Mouse (Mus musculus) CH12.LX (cell line): ENCODE data around the gene Cwc25. TPM values are rescaled to one million over a fixed set of nuclear protein-coding genes. Genes with fewer than 3 reads are reported as not detected.

Experiments used
- DNase-seq: peaks from one replicate; pipeline ENCODE4 v3.0.0-alpha.2; 2013; ENCODE audit errors: extremely low read depth
- H3K27ac ChIP-seq: 2 replicates; pipeline ENCODE4 v1.5.1; 2012; ENCODE audit warnings: low read depth, mild to moderate bottlenecking, control low read depth, moderate library complexity; ENCODE audit not compliant: insufficient read depth
- H3K27me3 ChIP-seq: replicated peaks from 2 replicates; pipeline ENCODE3; 2012; ENCODE audit warnings: inconsistent platforms
- H3K36me3 ChIP-seq, 2 experiments: replicated peaks in 1 of 2; 2 replicates each; pipeline versions ENCODE3 to v1.6.1; 2012; ENCODE audit warnings: inconsistent platforms in 1 of 2, low read length in 1 of 2, mild to moderate bottlenecking in 1 of 2, mixed read lengths in 1 of 2, moderate library complexity in 1 of 2; ENCODE audit not compliant: control insufficient read depth in 1 of 2, insufficient read depth in 1 of 2
- H3K4me1 ChIP-seq, 2 experiments: 2 replicates each; pipeline ENCODE4 v1.6.1; 2012; ENCODE audit warnings: inconsistent platforms in 1 of 2, moderate library complexity in 1 of 2; ENCODE audit not compliant: insufficient read depth in 2 of 2, control insufficient read depth in 1 of 2
- H3K4me2 ChIP-seq: 2 replicates; pipeline ENCODE4 v1.6.1; 2012; ENCODE audit warnings: low read depth, mild to moderate bottlenecking, control low read depth; ENCODE audit not compliant: poor library complexity, insufficient read depth, severe bottlenecking
- H3K4me3 ChIP-seq, 3 experiments: fragments of 150-350 bp in 1 of 3; sonication (generic) in 1 of 3; replicated peaks in 1 of 3; 2 replicates each; pipeline versions ENCODE3 to v1.5.1; 2011 to 2012; ENCODE audit warnings: low read depth in 2 of 3, low read length in 2 of 3, mild to moderate bottlenecking in 2 of 3, moderate library complexity in 2 of 3, control low read depth in 1 of 3, improper control_type of control experiment in 1 of 3, inconsistent platforms in 1 of 3, mixed read lengths in 1 of 3; ENCODE audit not compliant: poor library complexity in 1 of 3
- H3K79me2 ChIP-seq: replicated peaks from 2 replicates; pipeline ENCODE4 v1.6.1; 2012; ENCODE audit warnings: mild to moderate bottlenecking, moderate library complexity; ENCODE audit not compliant: control insufficient read depth, poor library complexity, insufficient read depth, severe bottlenecking; ENCODE audit errors: extremely low read depth
- H3K9ac ChIP-seq: 2 replicates; pipeline ENCODE4 v1.6.1; 2012; ENCODE audit warnings: low read depth, mild to moderate bottlenecking, control low read depth, moderate library complexity; ENCODE audit not compliant: insufficient read depth
- H3K9me3 ChIP-seq: replicated peaks from 2 replicates; pipeline ENCODE3; 2012; ENCODE audit warnings: low read length, inconsistent platforms, mixed read lengths
- CHD1 ChIP-seq: IDR thresholded peaks from 2 replicates; pipeline ENCODE4 v1.6.1; 2012; ENCODE audit warnings: low read depth, low read length, improper control_type of control experiment, inconsistent platforms
- CTCF ChIP-seq, 2 experiments: IDR thresholded peaks in 1 of 2; conservative IDR thresholded peaks in 1 of 2; 2 replicates each; pipeline ENCODE4 v1.5.1; 2011 to 2012; ENCODE audit warnings: low read depth in 2 of 2, low read length in 2 of 2, improper control_type of control experiment in 1 of 2, inconsistent platforms in 1 of 2, mild to moderate bottlenecking in 1 of 2, moderate library complexity in 1 of 2
- IRF4 ChIP-seq: IDR thresholded peaks from 2 replicates; pipeline ENCODE4 v1.6.1; 2014; ENCODE audit warnings: low read depth, mild to moderate bottlenecking, inconsistent platforms, low read length, improper control_type of control experiment
- JUN ChIP-seq: IDR thresholded peaks from 2 replicates; pipeline ENCODE4 v1.6.1; 2011; ENCODE audit warnings: low read depth, mild to moderate bottlenecking, low read length, improper control_type of control experiment, moderate library complexity; ENCODE audit not compliant: insufficient read depth
- MAX ChIP-seq: IDR thresholded peaks from 2 replicates; pipeline ENCODE4 v1.6.1; 2011; ENCODE audit warnings: low read length, improper control_type of control experiment
- MYC ChIP-seq: IDR thresholded peaks from 2 replicates; pipeline ENCODE4 v1.6.1; 2011; ENCODE audit warnings: low read depth, mild to moderate bottlenecking, improper control_type of control experiment, low read length
- NELFE ChIP-seq: IDR thresholded peaks from 2 replicates; pipeline ENCODE4 v1.6.1; 2011; ENCODE audit warnings: low read depth, low read length, improper control_type of control experiment
- RAD21 ChIP-seq: IDR thresholded peaks from 2 replicates; pipeline ENCODE4 v1.6.1; 2011; ENCODE audit warnings: low read depth, mild to moderate bottlenecking, low read length, improper control_type of control experiment, moderate library complexity
- SMC3 ChIP-seq: IDR thresholded peaks from 2 replicates; pipeline ENCODE4 v1.6.1; 2011; ENCODE audit warnings: low read depth, low read length, improper control_type of control experiment
- TBP ChIP-seq: conservative IDR thresholded peaks from 2 replicates; pipeline ENCODE4 v1.6.1; 2011; ENCODE audit warnings: low read depth, low read length, improper control_type of control experiment
- UBTF ChIP-seq: IDR thresholded peaks from 2 replicates; pipeline ENCODE4 v1.6.1; 2012; ENCODE audit warnings: low read depth, mild to moderate bottlenecking, inconsistent platforms, low read length, improper control_type of control experiment, moderate library complexity
- ZKSCAN1 ChIP-seq: IDR thresholded peaks from 2 replicates; pipeline ENCODE4 v1.6.1; 2012; ENCODE audit warnings: low read depth, inconsistent platforms, low read length, improper control_type of control experiment, borderline replicate concordance
- ZMIZ1 ChIP-seq: IDR thresholded peaks from 2 replicates; pipeline ENCODE4 v1.6.1; 2012; ENCODE audit warnings: low read depth, mild to moderate bottlenecking, inconsistent platforms, low read length, improper control_type of control experiment
- dilution Hi-C: fragments of 300-500 bp; cut with MboI; formaldehyde crosslinking; loops from 2 replicates; pipeline ENCODE4 v1.14.3; 2020; ENCODE audit warnings: low sequenced_read_pairs; ENCODE audit not compliant: extremely low pct_unique_long_range_greater_than_20kb, extremely low pct_ligation_motif_present
- in situ Hi-C: fragments of 300-500 bp; cut with MboI; formaldehyde crosslinking; loops from 3 replicates; pipeline ENCODE4 v1.14.3; 2019; ENCODE audit warnings: low sequenced_read_pairs, low pct_ligation_motif_present, low pct_unique_long_range_greater_than_20kb, mixed read lengths
- polyA plus RNA-seq: library from polyadenylated mRNA; unstranded; fragments of >175 nt; gene quantifications from 2 replicates; pipeline ENCODE4 v1.2.1, GENCODE M21; 2012; ENCODE audit warnings: low read depth; ENCODE audit not compliant: insufficient read length
- total RNA-seq, 2 experiments: library from RNA; depleted of rRNA; stranded (reverse); fragments of 300-350 nt in 1 of 2; fragments of >200 nt in 1 of 2; gene quantifications; 2 replicates each; pipeline ENCODE4 v1.2.3; 2012 to 2014

The Cwc25 gene
- total and polyA plus RNA-seq, 3 experiments, result 16.7 to 21.5 (median 19.6) TPM

- no peaks in the 10 kb centered on the region for H3K27me3 ChIP-seq
- H3K4me2 ChIP-seq, result no peak overlapping the region
- H3K36me3 ChIP-seq, result peaks cover 0 to 42% of the 10 kb centered on the region in 2 experiments
- DNase-seq, result no peak
- H3K4me1 ChIP-seq, result peaks cover 6 to 28% of the 10 kb centered on the region in 2 experiments
- H3K79me2 ChIP-seq, result peaks cover 38% of the 10 kb centered on the region
- dilution Hi-C loops (no loop called here), in situ Hi-C loops (loop anchor here (5.0 kb wide), 1 partner anchor 37 kb away; the partner anchor contains the start of genes Pcgf2 and Psmb3)
- no peak overlapping the region for H3K4me3 ChIP-seq
- H3K27ac ChIP-seq, result no peak overlapping the region
- no peak for TF ChIP-seq TBP
- TF ChIP-seq ZKSCAN1, result no peak
- TF ChIP-seq CTCF (conservative IDR thresholded peaks at IDR 0.05 in 1 of 2, IDR thresholded peaks at IDR 0.05 in 1 of 2; ENCODE audit: low read depth in 2 of 2, low read length in 2 of 2), result peak in 1 of 2 experiments; percentile 45; a peak in 2 of 4 replicates
- no peak for TF ChIP-seq JUN
- TF ChIP-seq RAD21, result peak; percentile 30
- peak; percentile 8 for TF ChIP-seq SMC3
- TF ChIP-seq NELFE, result no peak
- TF ChIP-seq, all 38 proteins: peak for 3
- no peak overlapping the region for H3K9ac ChIP-seq
- H3K9me3 ChIP-seq, result peaks cover 2% of the 10 kb centered on the region
These were observed 27.2 kb downstream of the Cwc25 start for GRCm38 (mm10) chr11:97739155-97739554.

GRCm38 (mm10) chr11:97738703-97739102 lies 27.7 kb downstream of the Cwc25 start:
- Histone ChIP-seq H3K4me3 (no peak overlapping the region), H3K9ac (no peak overlapping the region), H3K9me3 (peaks cover 2% of the 10 kb centered on the region), H3K27ac (no peak overlapping the region), H3K4me2 (no peak overlapping the region), H3K4me1 (peaks cover 6 to 30% of the 10 kb centered on the region in 2 experiments), H3K27me3 (no peaks in the 10 kb centered on the region), H3K79me2 (peaks cover 38% of the 10 kb centered on the region), H3K36me3 (peaks cover 0 to 42% of the 10 kb centered on the region in 2 experiments)
- dilution Hi-C loops (no loop called here), in situ Hi-C loops (loop anchor here (5.0 kb wide), 1 partner anchor 36 kb away; the partner anchor contains the start of genes Pcgf2 and Psmb3)
- DNase-seq, result no peak
- TF ChIP-seq MYC, result no peak
- peak; percentile 43 for TF ChIP-seq RAD21
- TF ChIP-seq UBTF, result no peak
- TF ChIP-seq SMC3, result peak; percentile 49
- no peak for TF ChIP-seq CHD1
- TF ChIP-seq IRF4, result no peak
- no peak for TF ChIP-seq NELFE
- peak; percentile 35 to 66 for TF ChIP-seq CTCF (conservative IDR thresholded peaks at IDR 0.05 in 1 of 2, IDR thresholded peaks at IDR 0.05 in 1 of 2; ENCODE audit: low read depth in 2 of 2, low read length in 2 of 2)

GRCm38 (mm10) chr11:97737600-97737999 lies 28.8 kb downstream of the Cwc25 start:
- TF ChIP-seq MAX (no peak), IRF4 (no peak), ZMIZ1 (no peak), CTCF (conservative IDR thresholded peaks at IDR 0.05 in 1 of 2, IDR thresholded peaks at IDR 0.05 in 1 of 2; ENCODE audit: low read depth in 2 of 2, low read length in 2 of 2) (no peak), NELFE (no peak)
- H3K4me3 ChIP-seq, result no peak overlapping the region
- no peaks in the 10 kb centered on the region for H3K27me3 ChIP-seq
- peaks cover 32% of the 10 kb centered on the region for H3K79me2 ChIP-seq
- no peak overlapping the region for H3K4me2 ChIP-seq
- H3K9me3 ChIP-seq, result peaks cover 2% of the 10 kb centered on the region
- peaks cover 1 to 52% of the 10 kb centered on the region in 2 experiments for H3K36me3 ChIP-seq
- in situ Hi-C loops, result loop anchor here (5.0 kb wide), 1 partner anchor 35 kb away; the partner anchor contains the start of genes Pcgf2 and Psmb3
- dilution Hi-C loops, result no loop called here
- DNase-seq, result no peak
- no peak overlapping the region for H3K9ac ChIP-seq
- H3K4me1 ChIP-seq, result peaks cover 6 to 24% of the 10 kb centered on the region in 2 experiments
- H3K27ac ChIP-seq, result no peak overlapping the region
